Mouse (Mus musculus) limb, embryonic 14.5 days (tissue): Measurements from ENCODE around the gene Jade1. TPM values are rescaled to one million over a fixed set of nuclear protein-coding genes. Genes with fewer than 3 reads are reported as not detected.

Experiments
- ATAC-seq: fragments of 200-750 bp; cut with Nextera tagmentation; 2 replicates; pipeline ENCODE4 v1.8.0; 2017; ENCODE audit warnings: low read depth, moderate number of reproducible peaks, moderate TSS enrichment; ENCODE audit not compliant: low FRiP score
- DNase-seq: peaks from one replicate; pipeline ENCODE4 v3.0.0-alpha.2; 2015; ENCODE audit warnings: low spot score
- H3K27ac ChIP-seq: fragments of 300-500 bp; sonication (generic); replicated peaks from 2 replicates; pipeline ENCODE4 v1.5.1; 2014; ENCODE audit warnings: low read depth, mild to moderate bottlenecking, low read length, moderate library complexity, mixed read lengths
- H3K27me3 ChIP-seq: fragments of 300-500 bp; sonication (generic); 2 replicates; pipeline ENCODE4 v1.6.1; 2014; ENCODE audit warnings: low read length, mixed read lengths; ENCODE audit not compliant: control insufficient read depth, insufficient read depth
- H3K36me3 ChIP-seq: fragments of 300-500 bp; sonication (generic); 2 replicates; pipeline ENCODE4 v1.6.1; 2014; ENCODE audit warnings: mild to moderate bottlenecking, low read length, moderate library complexity, mixed read lengths; ENCODE audit not compliant: control insufficient read depth, insufficient read depth
- H3K4me1 ChIP-seq: fragments of 300-500 bp; sonication (generic); 2 replicates; pipeline ENCODE4 v1.6.1; 2014; ENCODE audit warnings: antibody characterized with exemption, low read length, mixed read lengths; ENCODE audit not compliant: control insufficient read depth, insufficient read depth
- H3K4me2 ChIP-seq: fragments of 300-500 bp; sonication (generic); replicated peaks from 2 replicates; pipeline ENCODE4 v1.6.1; 2014; ENCODE audit warnings: low read depth, mild to moderate bottlenecking, low read length, moderate library complexity; ENCODE audit not compliant: severe bottlenecking
- H3K4me3 ChIP-seq: fragments of 300-500 bp; sonication (generic); replicated peaks from 2 replicates; pipeline ENCODE4 v1.5.1; 2014; ENCODE audit warnings: low read length
- H3K9ac ChIP-seq: fragments of 300-500 bp; sonication (generic); 2 replicates; pipeline ENCODE4 v1.6.1; 2014; ENCODE audit warnings: mild to moderate bottlenecking, low read depth, low read length, moderate library complexity; ENCODE audit not compliant: severe bottlenecking
- H3K9me3 ChIP-seq: fragments of 300-500 bp; sonication (generic); 2 replicates; pipeline ENCODE4 v1.6.1; 2016; ENCODE audit warnings: low read length; ENCODE audit not compliant: control insufficient read depth
- POLR2A ChIP-seq: fragments of 200-500 bp; IDR thresholded peaks from 2 replicates; pipeline ENCODE4 v1.8.0; 2012; ENCODE audit warnings: inconsistent platforms, mild to moderate bottlenecking, moderate library complexity, borderline replicate concordance; ENCODE audit not compliant: insufficient read depth, insufficient read length; ENCODE audit errors: extremely low read depth
- WGBS: fragments of 180-500 bp; shearing (Covaris S2); extraction: QIAGEN DNeasy Blood & Tissue Kit; methylation state at CpG from one replicate; pipeline ENCODE4 v1.1.7; 2014; 5-methylcytosine and 5-hydroxymethylcytosine counted together
- polyA plus RNA-seq, 2 experiments: library from polyadenylated mRNA; depleted of rRNA in 1 of 2; stranded (reverse) in 1 of 2; unstranded in 1 of 2; fragments of >200 nt; fragmentation: Nextera tagmentation in 1 of 2; extraction: Ambion mirVana in 1 of 2; gene quantifications; 2 replicates each; pipeline versions ENCODE4 v1.2.1 to v1.2.3; 2012 to 2014

Jade1 gene
- polyA plus RNA-seq, 2 experiments: 8.8 to 12.8 TPM

DNA sequence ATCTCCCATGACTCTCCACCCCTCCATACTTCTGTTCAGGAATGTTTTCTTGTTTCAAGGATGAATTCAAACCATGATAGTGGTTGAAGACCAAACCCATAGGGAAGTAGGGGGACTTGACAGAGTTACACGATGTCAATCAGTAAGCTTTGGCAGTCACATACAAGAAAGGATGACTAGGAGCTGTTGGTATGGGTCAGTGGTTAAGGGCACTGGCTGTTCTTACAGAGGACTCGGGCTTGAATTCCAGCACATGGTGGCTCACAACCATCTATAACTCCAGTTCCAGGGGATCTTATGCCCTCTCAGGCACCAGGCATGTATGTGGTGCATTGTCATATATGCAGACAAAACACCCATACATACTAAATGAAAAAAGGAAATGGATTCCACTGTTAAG, 21.7 kb downstream of the Jade1 start:
- no peaks in the 10 kb centered on the region for H3K36me3 ChIP-seq
- no peak overlapping the region for H3K27ac ChIP-seq
- no peak for TF ChIP-seq POLR2A
- H3K9me3 ChIP-seq: no peaks in the 10 kb centered on the region
- no peaks in the 10 kb centered on the region for H3K27me3 ChIP-seq
- no peak for DNase-seq
- H3K4me2 ChIP-seq: no peak overlapping the region
- H3K4me1 ChIP-seq: peaks cover 9% of the 10 kb centered on the region; the same call in 1 of the 2 replicates
- H3K9ac ChIP-seq: no peak overlapping the region
- ATAC-seq: no peak
- H3K4me3 ChIP-seq: no peak overlapping the region
- WGBS: 94% methylated on average over 2 of the region's 2 CpGs

DNA sequence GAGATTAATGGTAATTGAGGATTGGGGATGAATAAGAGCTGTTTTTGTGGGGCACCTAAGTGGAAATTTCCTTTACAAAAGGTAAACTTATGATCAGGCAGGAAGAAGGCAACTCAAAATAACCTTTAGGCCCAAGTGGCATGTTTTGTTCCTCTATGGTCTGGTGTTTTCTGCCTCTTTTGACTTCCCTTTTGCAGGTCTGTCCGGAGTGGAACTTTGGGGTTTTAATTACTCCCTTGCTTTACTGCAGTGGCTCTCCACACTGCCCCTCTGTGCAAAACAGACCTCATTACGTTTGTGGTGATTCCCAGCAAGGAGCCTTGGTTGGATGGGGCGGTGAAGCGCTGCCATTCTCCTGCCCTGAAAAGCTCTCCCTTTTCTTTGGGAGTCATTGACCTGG, 24.3 kb downstream of the Jade1 start:
- whole genome bisulfite sequencing: 41% methylated on average over 4 of the region's 4 CpGs
- DNase-seq: no peak
- Histone ChIP-seq H3K4me1 (peaks cover 3% of the 10 kb centered on the region), H3K4me2 (no peak overlapping the region), H3K27me3 (no peaks in the 10 kb centered on the region), H3K9me3 (no peaks in the 10 kb centered on the region), H3K9ac (no peak overlapping the region), H3K4me3 (no peak overlapping the region), H3K27ac (no peak overlapping the region), H3K36me3 (no peaks in the 10 kb centered on the region)
- no peak for ATAC-seq
- no peak for TF ChIP-seq POLR2A

DNA sequence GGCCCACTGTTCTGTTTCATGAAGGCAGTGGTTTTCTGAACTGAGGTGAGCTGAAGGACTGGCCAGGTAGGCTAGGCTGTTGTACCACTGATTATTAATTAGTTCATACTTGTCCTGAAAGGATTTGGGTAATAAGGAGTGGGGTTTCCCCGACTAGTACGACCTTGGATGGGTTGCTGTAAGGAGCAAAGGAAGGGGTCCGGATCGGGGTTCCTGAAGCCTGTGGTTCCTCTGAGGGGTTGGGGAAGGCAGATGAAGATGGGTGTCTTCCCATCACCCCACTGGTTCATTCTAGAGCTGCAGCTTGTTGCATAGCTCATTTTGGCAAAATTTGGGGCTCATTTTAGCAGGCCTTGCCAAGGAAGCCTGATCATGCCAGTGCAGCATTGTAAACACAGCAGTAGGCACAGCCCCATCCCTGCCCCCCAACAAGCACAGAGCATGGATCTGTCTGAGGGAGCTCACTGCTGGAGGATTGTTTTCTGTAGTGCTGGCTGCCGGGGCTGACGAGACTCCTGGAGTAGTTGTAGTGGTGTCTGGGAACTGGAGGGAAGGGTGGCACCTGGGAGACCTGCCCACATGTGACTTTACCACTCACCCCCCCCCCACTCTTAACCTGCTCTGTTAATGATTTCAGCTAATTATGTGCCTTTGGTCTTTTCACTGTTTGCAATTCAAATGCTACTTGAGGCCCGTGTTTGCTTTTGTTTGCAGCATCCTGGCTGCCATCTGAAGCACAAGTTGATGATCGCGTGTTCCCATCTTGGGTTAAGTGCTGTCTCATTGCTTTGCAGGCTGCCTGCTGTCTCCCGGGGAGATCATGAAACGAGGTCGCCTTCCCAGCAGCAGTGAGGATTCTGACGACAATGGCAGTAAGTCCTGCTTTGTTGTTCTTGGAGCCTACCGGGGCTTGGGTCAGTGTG, 25.1 kb downstream of the Jade1 start:
- DNase-seq: no peak
- Histone ChIP-seq H3K9ac (no peak overlapping the region), H3K4me2 (no peak overlapping the region), H3K36me3 (no peaks in the 10 kb centered on the region), H3K27me3 (no peaks in the 10 kb centered on the region), H3K4me3 (no peak overlapping the region), H3K27ac (no peak overlapping the region), H3K9me3 (no peaks in the 10 kb centered on the region), H3K4me1 (peaks cover 3% of the 10 kb centered on the region)
- ATAC-seq: no peak
- 47% methylated on average over 14 of the region's 14 CpGs for WGBS
- no peak for TF ChIP-seq POLR2A

DNA sequence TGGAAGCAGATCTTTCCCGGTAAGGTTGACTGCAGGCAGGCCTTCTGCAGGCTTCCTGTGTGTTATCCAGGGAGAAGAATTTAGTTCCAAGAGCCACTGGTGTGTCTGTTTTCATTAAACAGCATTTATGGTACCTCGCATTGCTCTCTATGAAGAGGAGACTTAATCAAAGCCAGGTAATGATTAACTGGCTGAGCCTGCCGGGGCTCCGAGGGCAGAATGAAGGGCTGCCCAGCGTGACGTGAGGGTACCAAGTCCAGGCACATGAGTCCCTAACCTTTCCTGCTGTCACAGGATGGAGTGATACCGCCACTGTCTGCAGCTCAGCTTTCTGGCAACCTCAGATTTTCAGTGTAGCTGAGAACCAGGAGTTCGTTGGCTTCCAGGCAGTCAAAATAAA, 25.9 kb downstream of the Jade1 start:
- H3K9ac ChIP-seq: no peak overlapping the region
- no peak overlapping the region for H3K4me3 ChIP-seq
- H3K4me2 ChIP-seq: no peak overlapping the region
- no peaks in the 10 kb centered on the region for H3K9me3 ChIP-seq
- WGBS: 34% methylated on average over 8 of the region's 8 CpGs
- H3K27ac ChIP-seq: no peak overlapping the region
- peaks cover 3% of the 10 kb centered on the region for H3K4me1 ChIP-seq
- no peak for ATAC-seq
- H3K27me3 ChIP-seq: no peaks in the 10 kb centered on the region
- TF ChIP-seq POLR2A: no peak
- no peaks in the 10 kb centered on the region; the same call in 1 of the 2 replicates for H3K36me3 ChIP-seq
- DNase-seq: no peak

DNA sequence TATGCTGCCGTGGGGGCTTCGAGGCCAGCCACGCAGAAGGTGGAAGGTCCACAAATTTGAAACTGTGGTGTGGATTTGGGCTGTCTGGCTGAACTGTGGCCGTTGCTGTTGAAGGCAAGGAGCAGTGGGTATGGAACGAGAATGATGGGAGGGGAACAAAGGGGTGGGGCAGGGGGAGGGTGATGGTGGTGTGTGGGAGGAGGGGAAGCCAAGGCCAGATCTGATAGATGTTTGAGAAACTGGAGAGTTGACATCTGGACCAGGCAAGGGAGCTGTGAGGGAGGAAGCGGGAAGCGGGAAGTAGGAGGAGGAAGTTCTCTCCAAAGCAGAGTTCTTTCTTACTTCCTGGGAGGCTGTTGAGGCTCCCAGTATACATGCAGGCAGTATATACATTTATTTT, 26.7 kb downstream of the Jade1 start:
- ATAC-seq (no peak), DNase-seq (no peak)
- Histone ChIP-seq H3K9ac (no peak overlapping the region), H3K36me3 (no peaks in the 10 kb centered on the region; the same call in 1 of the 2 replicates), H3K4me2 (no peak overlapping the region), H3K4me1 (peaks cover 3% of the 10 kb centered on the region), H3K27me3 (no peaks in the 10 kb centered on the region), H3K9me3 (no peaks in the 10 kb centered on the region), H3K4me3 (no peak overlapping the region), H3K27ac (no peak overlapping the region)
- TF ChIP-seq POLR2A: no peak
- WGBS: 68% methylated on average over 7 of the region's 7 CpGs
